Mouse (Mus musculus) embryonic facial prominence, embryonic 13.5 days (tissue): ENCODE data around the gene Slf1. TPM values are rescaled to one million over a fixed set of nuclear protein-coding genes. Genes with fewer than 3 reads are reported as not detected.

Source experiments
- ATAC-seq: fragments of 200-750 bp; cut with Nextera tagmentation; 2 replicates; pipeline ENCODE4 v1.8.0; 2017; ENCODE audit warnings: low read depth; ENCODE audit not compliant: insufficient number of reproducible peaks, insufficient read depth, low FRiP score, low TSS enrichment
- H3K27ac ChIP-seq: fragments of 300-500 bp; sonication (generic); 2 replicates; pipeline ENCODE4 v1.5.1; 2015; ENCODE audit warnings: moderate library complexity, mild to moderate bottlenecking, inconsistent platforms
- H3K27me3 ChIP-seq: fragments of 300-500 bp; sonication (generic); 2 replicates; pipeline ENCODE4 v1.6.1; 2015; ENCODE audit warnings: mild to moderate bottlenecking, inconsistent platforms
- H3K36me3 ChIP-seq: fragments of 300-500 bp; sonication (generic); 2 replicates; pipeline ENCODE4 v1.6.1; 2015; ENCODE audit warnings: mild to moderate bottlenecking, inconsistent platforms
- H3K4me1 ChIP-seq: fragments of 300-500 bp; sonication (generic); 2 replicates; pipeline ENCODE4 v1.6.1; 2015; ENCODE audit warnings: inconsistent platforms
- H3K4me2 ChIP-seq: fragments of 300-500 bp; sonication (generic); 2 replicates; pipeline ENCODE4 v1.6.1; 2015; ENCODE audit warnings: moderate library complexity, mild to moderate bottlenecking, inconsistent platforms
- H3K4me3 ChIP-seq: fragments of 300-500 bp; sonication (generic); 2 replicates; pipeline ENCODE4 v1.5.1; 2015; ENCODE audit warnings: mild to moderate bottlenecking, inconsistent platforms
- H3K9ac ChIP-seq: fragments of 300-500 bp; sonication (generic); 2 replicates; pipeline ENCODE4 v1.6.1; 2015; ENCODE audit warnings: mild to moderate bottlenecking, inconsistent platforms
- H3K9me3 ChIP-seq: fragments of 300-500 bp; sonication (generic); 2 replicates; pipeline ENCODE4 v1.6.1; 2016; ENCODE audit warnings: inconsistent platforms
- WGBS: fragments of 180-500 bp; shearing (Covaris S2); methylation state at CpG from one replicate; pipeline ENCODE4 v1.1.7; 2015; ENCODE audit warnings: mixed read lengths; 5-methylcytosine and 5-hydroxymethylcytosine counted together
- polyA plus RNA-seq: library from polyadenylated mRNA; unstranded; fragments of >200 nt; fragmentation: Nextera tagmentation; extraction: Ambion mirVana; gene quantifications from 2 replicates; pipeline ENCODE4 v1.2.1, GENCODE M21; 2015

Slf1 gene
- polyA plus RNA-seq, 1 experiment from 2014 or later, result 45.2 TPM

DNA sequence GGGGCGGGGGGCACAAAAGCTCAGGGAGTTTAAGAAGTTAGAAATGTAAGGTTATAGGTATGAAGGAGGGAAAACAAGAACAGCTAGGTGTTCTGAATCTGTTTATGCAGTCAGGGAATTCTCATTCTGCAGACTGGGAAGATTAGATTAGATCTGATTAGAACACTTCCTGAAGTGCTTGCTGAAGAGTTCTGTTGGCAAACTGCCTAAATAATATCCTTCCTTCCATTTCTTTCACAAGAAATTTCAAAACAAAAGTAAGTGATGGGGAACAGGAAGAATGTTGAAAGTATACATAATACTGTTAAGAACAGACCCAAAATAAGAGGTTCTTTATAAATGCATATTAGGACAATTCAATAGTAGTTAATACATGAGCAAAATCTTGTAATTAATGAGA is 72.1 kb downstream of the Slf1 start:
- no peak overlapping the region for H3K4me3 ChIP-seq
- H3K9me3 ChIP-seq, result no peaks in the 10 kb centered on the region
- H3K4me2 ChIP-seq, result no peak overlapping the region
- H3K27ac ChIP-seq, result no peak overlapping the region
- no peaks in the 10 kb centered on the region for H3K27me3 ChIP-seq
- H3K9ac ChIP-seq, result no peak overlapping the region
- H3K4me1 ChIP-seq, result no peaks in the 10 kb centered on the region
- peaks cover 10% of the 10 kb centered on the region; the same call in 1 of the 2 replicates for H3K36me3 ChIP-seq
- ATAC-seq, result no peak
- WGBS, result 79% methylated on average over 1 of the region's 1 CpGs

DNA sequence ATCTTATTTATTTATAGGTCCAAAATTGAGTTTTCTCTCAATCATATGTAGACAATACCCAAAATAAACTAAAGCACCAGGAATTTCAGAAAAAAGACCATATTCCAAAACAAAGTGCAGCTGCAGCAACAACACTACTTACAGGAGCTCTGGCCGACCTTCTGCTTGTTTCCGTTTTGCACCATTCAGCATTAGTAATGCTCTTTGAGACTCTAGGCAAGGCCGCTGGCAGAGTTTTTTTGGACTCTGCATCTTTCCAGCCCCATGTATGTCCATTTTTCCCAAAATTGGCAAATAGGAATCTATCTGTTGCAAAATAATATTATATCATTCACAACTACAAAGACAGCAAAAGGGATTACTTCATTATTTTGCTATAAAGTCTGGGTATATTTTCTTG is 85.5 kb downstream of the Slf1 start:
- 79% methylated on average over 3 of the region's 3 CpGs for WGBS
- H3K9me3 ChIP-seq, result no peaks in the 10 kb centered on the region
- 0 out of 2 replicates have a peak, but pooled peaks cover 3% of the 10 kb centered on the region for H3K36me3 ChIP-seq
- no peak overlapping the region for H3K4me3 ChIP-seq
- H3K27ac ChIP-seq, result no peak overlapping the region
- no peak overlapping the region for H3K4me2 ChIP-seq
- H3K4me1 ChIP-seq, result no peaks in the 10 kb centered on the region
- H3K9ac ChIP-seq, result no peak overlapping the region
- H3K27me3 ChIP-seq, result no peaks in the 10 kb centered on the region
- ATAC-seq, result no peak

- Histone ChIP-seq H3K4me1 (no peaks in the 10 kb centered on the region), H3K27me3 (no peaks in the 10 kb centered on the region), H3K27ac (no peak overlapping the region), H3K36me3 (0 out of 2 replicates have a peak, but pooled peaks cover 3% of the 10 kb centered on the region), H3K9ac (no peak overlapping the region), H3K4me2 (no peak overlapping the region), H3K4me3 (no peak overlapping the region), H3K9me3 (no peaks in the 10 kb centered on the region)
- no peak for ATAC-seq
- 80% methylated on average over 1 of the region's 1 CpGs for WGBS
These were observed 86.8 kb downstream of the Slf1 start for GRCm38 (mm10) chr13:77048461-77048860.

- no peak for ATAC-seq
- Histone ChIP-seq H3K4me1 (no peaks in the 10 kb centered on the region), H3K9me3 (no peaks in the 10 kb centered on the region), H3K4me3 (no peak overlapping the region), H3K9ac (no peak overlapping the region), H3K27ac (no peak overlapping the region), H3K4me2 (no peak overlapping the region), H3K27me3 (no peaks in the 10 kb centered on the region), H3K36me3 (peaks cover 5% of the 10 kb centered on the region; the same call in 1 of the 2 replicates)
- WGBS, result 84% methylated on average over 6 of the region's 6 CpGs
These were observed 87.9 kb downstream of the Slf1 start for GRCm38 (mm10) chr13:77047179-77047931.

- Histone ChIP-seq H3K36me3 (peaks cover 7% of the 10 kb centered on the region; the same call in 1 of the 2 replicates), H3K9ac (no peak overlapping the region), H3K4me2 (no peak overlapping the region), H3K9me3 (no peaks in the 10 kb centered on the region), H3K4me1 (no peaks in the 10 kb centered on the region), H3K27me3 (no peaks in the 10 kb centered on the region), H3K27ac (no peak overlapping the region), H3K4me3 (no peak overlapping the region)
- 88% methylated on average over 10 of the region's 10 CpGs for WGBS
- ATAC-seq, result no peak
These were observed 88.9 kb downstream of the Slf1 start for GRCm38 (mm10) chr13:77046416-77046815.

DNA sequence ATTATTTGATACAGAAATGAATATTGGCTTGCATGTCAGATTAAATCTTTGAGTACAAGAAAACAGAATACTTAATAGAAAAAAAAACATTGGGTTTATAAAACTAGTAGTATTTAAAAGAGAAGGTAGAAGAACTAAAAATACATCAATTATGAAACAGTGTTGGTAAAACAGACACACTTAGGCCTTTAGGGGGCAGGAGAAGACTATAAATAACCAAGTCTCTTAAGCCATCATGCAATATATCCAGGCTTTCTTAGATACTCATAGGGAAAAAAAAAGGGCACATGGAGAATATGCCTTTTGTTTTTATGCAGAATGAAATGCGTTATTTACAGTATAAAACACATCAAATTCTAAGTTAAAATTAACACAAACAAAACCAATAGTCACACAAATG is 89.9 kb downstream of the Slf1 start:
- WGBS, result 86% methylated on average over 1 of the region's 1 CpGs
- no peak overlapping the region for H3K27ac ChIP-seq
- ATAC-seq, result no peak
- H3K4me3 ChIP-seq, result no peak overlapping the region
- H3K4me2 ChIP-seq, result no peak overlapping the region
- H3K9me3 ChIP-seq, result no peaks in the 10 kb centered on the region
- H3K27me3 ChIP-seq, result no peaks in the 10 kb centered on the region
- H3K36me3 ChIP-seq, result peaks cover 7% of the 10 kb centered on the region; the same call in 1 of the 2 replicates
- no peaks in the 10 kb centered on the region for H3K4me1 ChIP-seq
- H3K9ac ChIP-seq, result no peak overlapping the region

DNA sequence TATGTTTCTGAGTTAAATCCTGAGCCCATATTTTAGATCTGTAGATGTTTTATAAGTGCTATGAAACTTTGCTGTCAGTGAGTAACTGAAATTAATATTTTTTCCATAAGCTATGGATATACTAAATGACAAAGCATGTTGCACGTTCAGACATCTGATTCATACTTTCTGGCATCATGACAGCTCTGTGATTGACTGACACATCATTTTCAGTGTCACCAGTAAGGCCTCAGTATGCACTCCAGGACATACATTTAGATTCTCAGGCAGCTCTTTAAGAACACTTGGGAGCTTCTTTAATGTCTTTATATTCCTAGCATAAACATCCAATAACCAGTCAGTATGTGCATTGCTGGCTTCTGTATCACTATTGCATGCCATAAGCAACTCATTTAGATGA is 91.9 kb downstream of the Slf1 start:
- H3K4me1 ChIP-seq, result no peaks in the 10 kb centered on the region
- peaks cover 7% of the 10 kb centered on the region; the same call in 1 of the 2 replicates for H3K36me3 ChIP-seq
- no peak overlapping the region for H3K9ac ChIP-seq
- H3K4me2 ChIP-seq, result no peak overlapping the region
- H3K9me3 ChIP-seq, result no peaks in the 10 kb centered on the region
- ATAC-seq, result no peak
- 84% methylated on average over 1 of the region's 1 CpGs for WGBS
- H3K27me3 ChIP-seq, result no peaks in the 10 kb centered on the region
- H3K27ac ChIP-seq, result no peak overlapping the region
- H3K4me3 ChIP-seq, result no peak overlapping the region

GRCm38 (mm10) chr13:77029594-77029993 is 105.7 kb downstream of the Slf1 start:
- Histone ChIP-seq H3K4me2 (no peak overlapping the region), H3K9ac (no peak overlapping the region), H3K4me3 (no peak overlapping the region), H3K27ac (no peak overlapping the region), H3K9me3 (no peaks in the 10 kb centered on the region), H3K36me3 (no peaks in the 10 kb centered on the region), H3K4me1 (no peaks in the 10 kb centered on the region), H3K27me3 (no peaks in the 10 kb centered on the region)
- ATAC-seq, result no peak
- WGBS, result 59% methylated on average over 5 of the region's 5 CpGs

GRCm38 (mm10) chr13:77018851-77019250 is 116.4 kb downstream of the Slf1 start:
- no peaks in the 10 kb centered on the region for H3K4me1 ChIP-seq
- 85% methylated on average over 2 of the region's 2 CpGs for WGBS
- ATAC-seq, result no peak
- H3K9me3 ChIP-seq, result no peaks in the 10 kb centered on the region
- H3K4me3 ChIP-seq, result no peak overlapping the region
- H3K36me3 ChIP-seq, result no peaks in the 10 kb centered on the region
- no peak overlapping the region for H3K9ac ChIP-seq
- H3K4me2 ChIP-seq, result no peak overlapping the region
- H3K27ac ChIP-seq, result no peak overlapping the region
- no peaks in the 10 kb centered on the region for H3K27me3 ChIP-seq

GRCm38 (mm10) chr13:77003684-77004083 is 131.6 kb downstream of the Slf1 start:
- 46% methylated on average over 1 of the region's 1 CpGs for WGBS
- Histone ChIP-seq H3K4me1 (peaks cover 15% of the 10 kb centered on the region; the same call in 1 of the 2 replicates), H3K4me2 (no peak overlapping the region), H3K9me3 (no peaks in the 10 kb centered on the region), H3K9ac (no peak overlapping the region), H3K36me3 (no peaks in the 10 kb centered on the region), H3K27ac (no peak overlapping the region), H3K4me3 (no peak overlapping the region), H3K27me3 (peaks cover 4% of the 10 kb centered on the region; the same call in 1 of the 2 replicates)
- ATAC-seq, result no peak

- Histone ChIP-seq H3K36me3 (no peaks in the 10 kb centered on the region), H3K4me3 (no peak overlapping the region), H3K9me3 (no peaks in the 10 kb centered on the region), H3K4me2 (0 out of 2 replicates have a peak overlapping the region, but pooled peaks have one; percentile 9), H3K9ac (no peak overlapping the region), H3K4me1 (peaks cover 15% of the 10 kb centered on the region; the same call in 1 of the 2 replicates), H3K27ac (no peak overlapping the region), H3K27me3 (peaks cover 4% of the 10 kb centered on the region; the same call in 1 of the 2 replicates)
- 18% methylated on average over 3 of the region's 3 CpGs for WGBS
- ATAC-seq, result no peak
These were observed 132.6 kb downstream of the Slf1 start for GRCm38 (mm10) chr13:77002628-77003027.
